Mouse (Mus musculus) cerebellum, adult 8-10 months (tissue): ENCODE measurements around the gene Car1.
"Not testable (repeated sequence)": the region's sequence is repeated elsewhere in the genome, so short reads cannot be mapped to it uniquely, and the experiment has no call there.

Experiments used
- DNase-seq: peaks from one replicate; pipeline ENCODE4 v3.0.0; 2022

Gene Car1

GRCm38 (mm10) chr3:14782365-14782764 is 25.8 kb downstream of the Car1 start:
- not testable (repeated sequence) for DNase-seq

- DNase-seq, result no peak
Measured at GRCm38 (mm10) chr3:14780212-14780611, 28.0 kb downstream of the Car1 start.

GRCm38 (mm10) chr3:14776497-14777162 is 31.5 kb downstream of the Car1 start:
- DNase-seq, result not testable (repeated sequence)

- not testable (repeated sequence) for DNase-seq
Measured at GRCm38 (mm10) chr3:14774539-14774938, 33.6 kb downstream of the Car1 start.

- DNase-seq, result not testable (repeated sequence)
Measured at GRCm38 (mm10) chr3:14772473-14772872, 35.7 kb downstream of the Car1 start.

GRCm38 (mm10) chr3:14764755-14765566 is 43.2 kb downstream of the Car1 start:
- DNase-seq, result no peak

GRCm38 (mm10) chr3:14755716-14756115 is 52.5 kb downstream of the Car1 start:
- no peak for DNase-seq

GRCm38 (mm10) chr3:14746041-14746440 is 62.1 kb downstream of the Car1 start:
- DNase-seq, result no peak

- no peak for DNase-seq
Measured at GRCm38 (mm10) chr3:14738261-14738660, 69.9 kb downstream of the Car1 start.

GRCm38 (mm10) chr3:14727496-14727895 is 80.7 kb downstream of the Car1 start:
- DNase-seq, result not testable (repeated sequence)

GRCm38 (mm10) chr3:14725462-14725861 is 82.7 kb downstream of the Car1 start:
- DNase-seq, result not testable (repeated sequence)
